18 mouse cellular contexts compared by ENCODE assay signal in the genomic region with DNA sequence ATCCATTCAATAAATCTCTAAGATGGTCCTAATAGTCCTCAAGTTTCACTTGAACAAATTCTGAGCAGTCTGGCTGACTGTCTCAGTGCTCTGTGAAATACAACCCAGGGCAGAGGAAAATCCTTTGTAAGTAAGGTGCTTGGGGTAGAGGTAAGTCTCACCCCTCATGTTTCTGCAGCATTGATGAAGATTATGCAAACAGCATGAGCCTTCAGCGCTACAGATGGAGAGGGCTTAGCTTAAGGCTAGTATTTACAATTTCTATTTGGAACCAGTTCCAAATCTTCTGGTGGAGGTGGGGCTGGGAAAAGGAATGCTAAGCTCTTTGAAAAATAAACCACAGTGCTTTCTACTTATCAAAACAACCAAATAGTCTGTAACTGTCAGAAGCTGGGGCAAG. TPM values are rescaled to one million over a fixed set of nuclear protein-coding genes. Genes with fewer than 3 reads are reported as not detected.
DNase-seq lines count a peak whose midpoint lies in the region; ATAC-seq and TF ChIP-seq lines count a peak whose summit lies in the region.
"Had no signal": no experiment of that assay in that cellular context is flagged by ENCODE, and none has a peak within 500 bp of the region (broad histone marks: within the 10 kb centered on the region; RNA-seq: fewer than 3 reads in every experiment).

No protein-coding gene starts in this region.

- no peak overlapping the region for H3K4me3 ChIP-seq in forebrain, embryonic 14.5 days (ENCODE audit: low read depth, low read length)
- H3K4me3 ChIP-seq in forebrain, embryonic 10.5 days, result no peak overlapping the region
- H3K4me3 ChIP-seq in layer of hippocampus, adult 2 months, result no peak overlapping the region
- no peak overlapping the region for H3K4me3 ChIP-seq in embryonic facial prominence, embryonic 14.5 days (ENCODE audit: low read depth, low read length)
- H3K4me3 ChIP-seq: heart, embryonic 10.5 days; hindbrain, embryonic 13.5 days; kidney, embryonic 15.5 days; limb, embryonic 10.5 days; neural tube, embryonic 13.5 days had no signal

- ATAC-seq in forebrain, embryonic 14.5 days, result peak; percentile 86
- ATAC-seq in embryonic facial prominence, embryonic 14.5 days (ENCODE audit: low read depth), result peak; percentile 79; the same call in 1 of the 2 replicates
- ATAC-seq: intestine, postnatal 0 days had no signal

- 35% methylated on average over 1 of the region's 1 CpGs for WGBS in forebrain, embryonic 14.5 days
- WGBS in forebrain, embryonic 10.5 days, result 52% methylated on average over 1 of the region's 1 CpGs
- WGBS in embryonic facial prominence, embryonic 14.5 days, result 33% methylated on average over 1 of the region's 1 CpGs

- H3K9me3 ChIP-seq in forebrain, embryonic 14.5 days (replicated peaks; ENCODE audit: control insufficient read depth, low read length), result no peaks in the 10 kb centered on the region
- no peaks in the 10 kb centered on the region for H3K9me3 ChIP-seq in forebrain, embryonic 10.5 days
- no peaks in the 10 kb centered on the region for H3K9me3 ChIP-seq in embryonic facial prominence, embryonic 14.5 days (ENCODE audit: control insufficient read depth, low read length)
- H3K9me3 ChIP-seq: heart, embryonic 10.5 days; hindbrain, embryonic 13.5 days; kidney, embryonic 15.5 days; limb, embryonic 10.5 days; neural tube, embryonic 13.5 days had no signal

- TF ChIP-seq POLR2A in brain, embryonic 14.5 days (IDR thresholded peaks at IDR 0.05; ENCODE audit: borderline replicate concordance, extremely low read depth, insufficient read depth, insufficient read length, poor library complexity, severe bottlenecking), result no peak

- no peaks in the 10 kb centered on the region for H3K27me3 ChIP-seq in forebrain, embryonic 14.5 days (replicated peaks; ENCODE audit: control insufficient read depth, insufficient read depth, low read length)
- H3K27me3 ChIP-seq in forebrain, embryonic 10.5 days (ENCODE audit: poor library complexity, severe bottlenecking), result no peaks in the 10 kb centered on the region
- H3K27me3 ChIP-seq in embryonic facial prominence, embryonic 14.5 days (replicated peaks; ENCODE audit: control insufficient read depth, insufficient read depth, low read length), result no peaks in the 10 kb centered on the region
- H3K27me3 ChIP-seq: hindbrain, embryonic 13.5 days; kidney, embryonic 15.5 days; neural tube, embryonic 13.5 days had no signal

- DNase-seq in forebrain, embryonic 14.5 days (ENCODE audit: low spot score), result peak; percentile 68
- no peak for DNase-seq in forebrain, embryonic 10.5 days (ENCODE audit: extremely low spot score, low spot score)
- DNase-seq in layer of hippocampus, adult 2 months (ENCODE audit: low spot score in 2 of 2), result no peak
- no peak for DNase-seq in layer of hippocampus, adult 9-11 months
- peak; percentile 72 for DNase-seq in brain, embryonic 14.5 days (ENCODE audit: low read depth)
- peak; percentile 32 for DNase-seq in embryonic facial prominence, embryonic 14.5 days (ENCODE audit: low spot score)
- DNase-seq in gastrocnemius, postnatal 4 days (ENCODE audit: low spot score in 2 of 2), result no peak
- DNase-seq: gastrocnemius, postnatal 36 days; lung, adult 18-20 months; lung, postnatal 14 days had no signal

- H3K4me2 ChIP-seq in forebrain, embryonic 14.5 days (ENCODE audit: low read length), result no peak overlapping the region
- H3K4me2 ChIP-seq in embryonic facial prominence, embryonic 14.5 days (ENCODE audit: low read depth, low read length), result no peak overlapping the region
- H3K4me2 ChIP-seq: hindbrain, embryonic 13.5 days; kidney, embryonic 15.5 days; neural tube, embryonic 13.5 days had no signal

- peak overlapping the region; percentile 67 for H3K27ac ChIP-seq in forebrain, embryonic 14.5 days (ENCODE audit: low read depth, low read length)
- no peak overlapping the region for H3K27ac ChIP-seq in forebrain, embryonic 10.5 days
- H3K27ac ChIP-seq in layer of hippocampus, adult 2 months, result peak overlapping the region; percentile 79
- no peak overlapping the region for H3K27ac ChIP-seq in embryonic facial prominence, embryonic 14.5 days (replicated peaks; ENCODE audit: low read depth, low read length)
- H3K27ac ChIP-seq: heart, embryonic 10.5 days; hindbrain, embryonic 13.5 days; kidney, embryonic 15.5 days; limb, embryonic 10.5 days; neural tube, embryonic 13.5 days; stomach, postnatal 0 days had no signal

- H3K9ac ChIP-seq in forebrain, embryonic 14.5 days (ENCODE audit: low read length), result no peak overlapping the region
- H3K9ac ChIP-seq in embryonic facial prominence, embryonic 14.5 days (ENCODE audit: low read depth, low read length), result no peak overlapping the region
- H3K9ac ChIP-seq: hindbrain, embryonic 13.5 days; kidney, embryonic 15.5 days; neural tube, embryonic 13.5 days had no signal

- no peaks in the 10 kb centered on the region for H3K4me1 ChIP-seq in forebrain, embryonic 14.5 days (ENCODE audit: control insufficient read depth, insufficient read depth, low read length)
- H3K4me1 ChIP-seq in forebrain, embryonic 10.5 days, result no peaks in the 10 kb centered on the region
- no peaks in the 10 kb centered on the region for H3K4me1 ChIP-seq in embryonic facial prominence, embryonic 14.5 days (ENCODE audit: control insufficient read depth, insufficient read depth, low read length)
- H3K4me1 ChIP-seq: heart, embryonic 10.5 days; hindbrain, embryonic 13.5 days; kidney, embryonic 15.5 days; limb, embryonic 10.5 days; neural tube, embryonic 13.5 days had no signal

- peaks cover 20% of the 10 kb centered on the region; the same call in 1 of the 2 replicates for H3K36me3 ChIP-seq in forebrain, embryonic 14.5 days (ENCODE audit: control insufficient read depth, insufficient read depth, low read length)
- H3K36me3 ChIP-seq in forebrain, embryonic 10.5 days (replicated peaks), result peaks cover 20% of the 10 kb centered on the region
- H3K36me3 ChIP-seq in embryonic facial prominence, embryonic 14.5 days (ENCODE audit: control insufficient read depth, insufficient read depth, low read length), result no peaks in the 10 kb centered on the region
- H3K36me3 ChIP-seq: heart, embryonic 10.5 days; kidney, embryonic 15.5 days; limb, embryonic 10.5 days had no signal

- no peak for TF ChIP-seq CTCF in layer of hippocampus, adult 2 months (conservative IDR thresholded peaks at IDR 0.05)
- TF ChIP-seq CTCF in brain, embryonic 14.5 days (IDR thresholded peaks at IDR 0.05; ENCODE audit: borderline replicate concordance, extremely low read depth, insufficient read depth, insufficient read length), result no peak

RNA-seq across cellular contexts. Expression of a gene that starts 44.1 kb away (rescaled TPM):
- 27.2 and 29.1 TPM in 2 replicates for polyA plus RNA-seq in forebrain, embryonic 14.5 days (2014; fragmentation: Nextera tagmentation; extraction: Ambion mirVana)
- 17.3 and 18.7 TPM in 2 replicates for polyA plus RNA-seq in forebrain, embryonic 10.5 days (2016; fragmentation: Nextera tagmentation; extraction: Ambion mirVana)
- total RNA-seq in layer of hippocampus, adult 2 months (2021), result 10 to 100 TPM; 69.6 to 72.0 TPM
- 22.3 and 25.0 TPM in 2 replicates for polyA plus RNA-seq in brain, embryonic 14.5 days (2012; rRNA removed)
- polyA plus RNA-seq in embryonic facial prominence, embryonic 14.5 days (2014; fragmentation: Nextera tagmentation; extraction: Ambion mirVana), result 2.6 and 4.7 TPM in 2 replicates
- 1 to 10 TPM; 1.4 to 1.7 TPM for total RNA-seq in gastrocnemius, postnatal 4 days (2021)
- polyA plus RNA-seq: C2C12 had no signal

Comparison
In these comparisons a context has a peak if more than half of its experiments do, and no peak if none do; other contexts are left out.
1. DNase-seq: peak in forebrain, embryonic 14.5 days (single experiment), brain, embryonic 14.5 days (single experiment) and embryonic facial prominence, embryonic 14.5 days (single experiment); none in forebrain, embryonic 10.5 days (single experiment), layer of hippocampus, adult 2 months (0 of 2), layer of hippocampus, adult 9-11 months (single experiment) and gastrocnemius, postnatal 4 days (0 of 2).
2. H3K27ac ChIP-seq: peak in forebrain, embryonic 14.5 days (single experiment) and layer of hippocampus, adult 2 months (single experiment); none in forebrain, embryonic 10.5 days (single experiment) and embryonic facial prominence, embryonic 14.5 days (single experiment).